In the genomic region with DNA sequence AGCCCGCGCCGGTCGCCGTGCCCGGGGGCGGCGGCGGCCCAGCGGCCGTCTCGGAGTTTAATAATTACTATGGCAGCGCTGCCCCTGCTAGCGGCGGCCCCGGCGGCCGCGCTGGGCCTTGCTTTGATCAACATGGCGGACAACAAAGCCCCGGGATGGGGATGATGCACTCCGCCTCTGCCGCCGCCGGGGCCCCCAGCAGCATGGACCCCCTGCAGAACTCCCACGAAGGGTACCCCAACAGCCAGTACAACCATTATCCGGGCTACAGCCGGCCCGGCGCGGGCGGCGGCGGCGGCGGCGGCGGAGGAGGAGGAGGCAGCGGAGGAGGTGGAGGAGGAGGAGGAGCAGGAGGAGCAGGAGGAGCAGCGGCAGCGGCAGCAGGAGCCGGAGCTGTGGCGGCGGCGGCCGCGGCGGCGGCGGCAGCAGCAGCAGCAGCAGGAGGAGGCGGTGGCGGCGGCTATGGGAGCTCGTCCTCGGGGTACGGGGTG, we compare ENCODE assay signal across 8 mouse cellular contexts. TPM values are rescaled to one million over a fixed set of nuclear protein-coding genes. Genes with fewer than 3 reads are reported as not detected.
A peak's percentile ranks its signal among the peaks of the same experiment; 100 is the strongest.
DNase-seq lines count a peak whose midpoint lies in the region; ATAC-seq and TF ChIP-seq lines count a peak whose summit lies in the region.

No protein-coding gene starts in this region.

- DNase-seq in ES-E14 (ENCODE audit: low read depth, low spot score) = no peak
- peak; percentile 81 for DNase-seq in forebrain, postnatal 0 days
- DNase-seq in heart, postnatal 36 days = peak; percentile 77 to 87
- DNase-seq in layer of hippocampus, adult 8-10 months (ENCODE audit: low spot score in 2 of 2) = peak; percentile 74 to 75
- peak; percentile 89 for DNase-seq in lung, postnatal 0 days (ENCODE audit: low spot score)
- peak; percentile 68 for DNase-seq in retina, embryonic 14.5 days (ENCODE audit: low spot score)
- peak; percentile 80 for DNase-seq in thymus, postnatal 4 days

- WGBS in forebrain, postnatal 0 days = 1% methylated on average over 39 of the region's 56 CpGs
- WGBS in lung, postnatal 0 days = 2% methylated on average over 11 of the region's 56 CpGs

- in situ Hi-C loops in ES-E14 (cut with MboI; ENCODE audit: low sequenced_read_pairs in 2 of 2, unreplicated experiment in 2 of 2) = no loop called here

- no peaks in the 10 kb centered on the region for H3K36me3 ChIP-seq in ES-E14 (ENCODE audit: control insufficient read depth, insufficient read depth, low read length, poor library complexity, severe bottlenecking)
- H3K36me3 ChIP-seq in forebrain, postnatal 0 days (ENCODE audit: insufficient read depth) = no peaks in the 10 kb centered on the region
- no peaks in the 10 kb centered on the region for H3K36me3 ChIP-seq in lung, postnatal 0 days (ENCODE audit: insufficient read depth, low read length)

- TF ChIP-seq EP300 in lung, postnatal 0 days (IDR thresholded peaks at IDR 0.05) = no peak

- intact Hi-C loops in heart, postnatal 36 days (cut with DNase I) = loop anchor here (1.0 to 5.0 kb wide), 2 partner anchors 62 to 194 kb away; no protein-coding TSS in a partner anchor

- ATAC-seq in cerebellum, adult (ENCODE audit: insufficient number of reproducible peaks, low FRiP score, low TSS enrichment) = peak; percentile 29; the same call in 1 of the 2 replicates
- peak; percentile 51 for ATAC-seq in forebrain, postnatal 0 days
- ATAC-seq in lung, postnatal 0 days = peak; percentile 43

- TF ChIP-seq CTCF in forebrain, postnatal 0 days (IDR thresholded peaks at IDR 0.05; ENCODE audit: low read depth) = no peak
- TF ChIP-seq CTCF in lung, postnatal 0 days (IDR thresholded peaks at IDR 0.05) = no peak

- H3K4me2 ChIP-seq in forebrain, postnatal 0 days (ENCODE audit: low read depth) = peak overlapping the region; percentile 53
- peak overlapping the region; percentile 85 for H3K4me2 ChIP-seq in lung, postnatal 0 days (replicated peaks; ENCODE audit: low read depth, low read length)

- no peaks in the 10 kb centered on the region for H3K27me3 ChIP-seq in forebrain, postnatal 0 days (ENCODE audit: insufficient read depth, low read length)
- H3K27me3 ChIP-seq in lung, postnatal 0 days (replicated peaks; ENCODE audit: insufficient read depth, low read length) = no peaks in the 10 kb centered on the region

- H3K27ac ChIP-seq in ES-E14 (ENCODE audit: insufficient read depth, low read depth, low read length, poor library complexity, severe bottlenecking) = peak overlapping the region; percentile 85
- peak overlapping the region; percentile 100 for H3K27ac ChIP-seq in forebrain, postnatal 0 days (ENCODE audit: low read depth, low read length)
- H3K27ac ChIP-seq in lung, postnatal 0 days (ENCODE audit: low read length) = peak overlapping the region; percentile 99

- H3K9me3 ChIP-seq in ES-E14 (ENCODE audit: control insufficient read depth, insufficient read depth, low read depth, low read length) = no peaks in the 10 kb centered on the region
- H3K9me3 ChIP-seq in forebrain, postnatal 0 days (ENCODE audit: low read length) = no peaks in the 10 kb centered on the region
- no peaks in the 10 kb centered on the region for H3K9me3 ChIP-seq in lung, postnatal 0 days (ENCODE audit: low read length)

- H3K4me3 ChIP-seq in ES-E14 (ENCODE audit: insufficient read depth in 1 of 2, low read depth in 1 of 2, low read length in 2 of 2, poor library complexity in 1 of 2, severe bottlenecking in 1 of 2) = peak overlapping the region; percentile 84 to 86
- peak overlapping the region; percentile 77 for H3K4me3 ChIP-seq in forebrain, postnatal 0 days (ENCODE audit: low read depth, low read length)
- H3K4me3 ChIP-seq in lung, postnatal 0 days (ENCODE audit: low read depth, low read length) = peak overlapping the region; percentile 95

- H3K4me1 ChIP-seq in ES-E14 (ENCODE audit: control insufficient read depth in 2 of 2, insufficient read depth in 2 of 2, low read length in 2 of 2, poor library complexity in 1 of 2) = peaks cover 0 to 7% of the 10 kb centered on the region in 2 experiments; a peak in 1 of 4 replicates
- H3K4me1 ChIP-seq in forebrain, postnatal 0 days (ENCODE audit: insufficient read depth) = no peaks in the 10 kb centered on the region; the same call in 1 of the 2 replicates
- H3K4me1 ChIP-seq in lung, postnatal 0 days (ENCODE audit: insufficient read depth, low read depth, low read length) = 0 out of 2 replicates have a peak, but pooled peaks cover 4% of the 10 kb centered on the region

- H3K9ac ChIP-seq in ES-E14 (ENCODE audit: insufficient read depth, low read depth, low read length, poor library complexity, severe bottlenecking) = peak overlapping the region; percentile 90
- peak overlapping the region; percentile 99 for H3K9ac ChIP-seq in forebrain, postnatal 0 days
- H3K9ac ChIP-seq in lung, postnatal 0 days (replicated peaks; ENCODE audit: low read depth) = peak overlapping the region; percentile 93

TF ChIP-seq in ES-E14, 5 proteins besides CTCF, POLR2A, EP300 and RAD21:
- TF ChIP-seq HCFC1 (IDR thresholded peaks at IDR 0.05; ENCODE audit: borderline replicate concordance, insufficient read depth, low read length) (no peak), CHD2 (IDR thresholded peaks at IDR 0.05; ENCODE audit: low read depth, low read length) (no peak), ZC3H11A (IDR thresholded peaks at IDR 0.05; ENCODE audit: borderline replicate concordance, low read depth, low read length) (no peak)

RNA-seq across cellular contexts. Expression of a gene that starts 1.5 kb away (rescaled TPM):
- 9.2 and 13.7 TPM in 2 replicates for total RNA-seq in ES-E14 (2012; rRNA removed)
- total RNA-seq in forebrain, postnatal 0 days (2014; rRNA removed) = 40.5 and 51.6 TPM in 2 replicates
- 8.0 and 10.5 TPM in 2 replicates for polyA plus RNA-seq in forebrain, postnatal 0 days (2015; fragmentation: Nextera tagmentation; extraction: Ambion mirVana)
- total RNA-seq in heart, postnatal 36 days (2021) = 10 to 100 TPM; 27.8 to 28.3 TPM
- total RNA-seq in layer of hippocampus, adult 8-10 months (2022) = 100 to 1,000 TPM in 3 of 4 experiments, 10 to 100 TPM in 1; 88.8 to 107 (median 100) TPM
- 7.2 and 8.8 TPM in 2 replicates for polyA plus RNA-seq in lung, postnatal 0 days (2015; fragmentation: Nextera tagmentation; extraction: Ambion mirVana)
